Mouse (Mus musculus) T-helper 1 cell (primary cell): ENCODE measurements at regions not wholly inside any gene's neighbourhood (a gene's known extent, or its start where the extent isn't known, plus 50 kb on each side); places are given as distances from the start of the nearest gene placed in this dataset.

Experiments
- in situ Hi-C: fragments of 300-600 bp; cut with MboI, MseI; formaldehyde crosslinking; loops from one replicate; pipeline ENCODE4 v1.15.1; 2025; ENCODE audit warnings: high pct_unique_total_duplicates

GRCm38 (mm10) chr2:158909086-158909485 is 114.5 kb downstream of the Dhx35 start:
- in situ Hi-C loops, result no loop called here

DNA sequence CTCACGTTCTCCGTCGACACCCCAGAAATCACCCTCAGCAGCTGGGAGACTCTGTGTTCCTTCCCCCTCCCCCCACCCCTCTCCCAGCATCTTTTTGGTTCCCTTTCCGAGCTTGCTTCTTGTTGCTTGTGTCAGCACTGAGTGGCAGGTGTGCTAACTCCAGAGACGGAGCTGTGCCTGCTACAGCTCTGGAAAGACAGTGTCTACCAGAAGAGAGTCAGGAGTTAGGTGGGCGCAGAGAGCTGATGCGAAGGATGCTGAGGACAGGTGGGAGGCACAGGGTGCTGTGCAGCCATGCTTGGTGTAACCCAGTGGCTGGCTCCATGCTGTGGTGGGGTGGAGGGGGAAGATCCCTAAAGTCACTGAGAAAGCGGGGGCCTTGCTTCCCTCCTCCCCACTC is 115.7 kb downstream of the Dhx35 start:
- in situ Hi-C loops, result no loop called here

GRCm38 (mm10) chr2:158911191-158911590 is 116.6 kb downstream of the Dhx35 start:
- in situ Hi-C loops, result no loop called here

GRCm38 (mm10) chr2:158912631-158913258 is 118.1 kb downstream of the Dhx35 start:
- in situ Hi-C loops, result no loop called here

GRCm38 (mm10) chr2:158917398-158917797 is 122.8 kb downstream of the Dhx35 start:
- in situ Hi-C loops, result no loop called here

DNA sequence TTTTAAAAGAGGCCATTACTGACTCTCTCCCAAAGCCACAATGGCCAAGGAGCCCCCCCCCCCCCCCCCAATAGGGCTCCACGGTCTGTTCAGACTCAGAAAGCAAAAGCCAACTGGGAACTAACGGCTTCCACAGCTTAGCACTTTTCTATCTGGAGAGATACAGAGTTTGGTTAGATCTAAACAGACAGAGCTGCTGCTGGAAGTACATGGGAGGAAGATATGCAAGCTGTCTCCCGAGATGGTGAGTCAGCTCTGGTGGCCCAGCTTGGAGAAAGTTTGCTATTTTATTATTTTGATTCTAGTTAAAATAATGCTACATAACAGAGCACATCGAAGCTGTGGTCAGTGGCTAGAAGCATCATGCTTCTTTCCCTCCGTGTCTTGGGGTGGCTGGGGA is 123.7 kb downstream of the Dhx35 start:
- in situ Hi-C loops, result no loop called here

- in situ Hi-C loops, result no loop called here
Observed at GRCm38 (mm10) chr2:158921342-158922255, 127.0 kb downstream of the Dhx35 start.

DNA sequence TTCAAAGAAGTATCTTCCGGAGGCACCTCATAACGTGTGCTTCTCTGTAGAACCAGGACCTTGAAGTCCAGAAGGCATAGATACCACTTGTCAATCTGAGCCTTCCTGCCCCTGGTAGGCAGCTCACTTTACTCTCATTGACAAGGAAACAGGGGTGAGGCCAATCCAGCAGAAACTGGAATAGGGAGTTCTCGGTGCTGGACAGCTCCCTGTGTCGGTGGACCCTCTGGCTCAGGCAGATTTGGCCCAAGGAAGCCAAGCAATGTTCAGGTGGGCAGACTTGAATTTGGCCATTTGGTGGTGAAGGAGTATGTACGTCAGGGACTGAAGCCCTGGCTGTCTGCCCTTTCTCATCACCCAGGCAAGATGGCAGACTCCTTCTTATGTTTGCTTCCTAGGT is 128.2 kb downstream of the Dhx35 start:
- in situ Hi-C loops, result no loop called here

DNA sequence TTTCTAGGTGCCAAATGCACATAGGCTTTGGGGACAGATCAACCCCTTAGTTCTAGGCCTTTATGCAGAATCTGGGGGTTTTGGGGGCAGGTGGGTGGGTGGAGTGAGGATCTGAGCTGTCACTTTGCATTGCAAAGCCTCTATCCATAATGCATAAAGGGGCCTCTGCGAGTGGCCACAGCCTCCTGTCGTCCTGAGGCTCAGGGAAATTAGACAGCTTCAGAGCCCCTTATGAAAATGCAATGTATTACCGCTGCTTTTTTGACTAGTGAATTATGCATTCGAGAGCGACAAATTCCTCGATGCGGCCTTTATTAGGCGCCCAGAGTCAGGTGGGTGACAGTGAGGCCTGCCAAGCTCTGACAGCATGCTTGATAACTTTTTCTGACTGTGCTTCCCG is 134.9 kb downstream of the Dhx35 start:
- in situ Hi-C loops, result no loop called here

- in situ Hi-C loops, result no loop called here
Observed at GRCm38 (mm10) chr2:158937948-158938565, 143.4 kb downstream of the Dhx35 start.

- in situ Hi-C loops, result no loop called here
Observed at GRCm38 (mm10) chr2:158949418-158949817, 154.8 kb downstream of the Dhx35 start.

DNA sequence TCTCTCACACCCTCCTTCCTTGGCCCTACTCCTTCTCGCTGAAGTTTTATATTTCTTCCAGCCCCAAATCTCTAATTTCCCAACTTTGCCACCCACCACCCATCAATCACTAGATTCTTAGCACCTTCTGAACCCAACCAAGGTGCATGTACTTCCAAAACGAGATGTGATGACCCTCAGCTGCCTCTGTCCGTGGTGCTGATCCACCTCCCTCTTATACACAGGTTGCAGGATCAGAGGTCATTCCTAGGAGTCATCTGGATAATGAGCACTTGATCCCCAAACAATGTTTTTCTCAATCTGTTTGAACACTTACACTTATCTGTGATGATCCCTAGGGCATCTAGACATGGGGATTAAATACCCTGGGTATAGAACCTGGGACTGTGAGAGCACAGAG is 156.5 kb downstream of the Dhx35 start:
- in situ Hi-C loops, result no loop called here

DNA sequence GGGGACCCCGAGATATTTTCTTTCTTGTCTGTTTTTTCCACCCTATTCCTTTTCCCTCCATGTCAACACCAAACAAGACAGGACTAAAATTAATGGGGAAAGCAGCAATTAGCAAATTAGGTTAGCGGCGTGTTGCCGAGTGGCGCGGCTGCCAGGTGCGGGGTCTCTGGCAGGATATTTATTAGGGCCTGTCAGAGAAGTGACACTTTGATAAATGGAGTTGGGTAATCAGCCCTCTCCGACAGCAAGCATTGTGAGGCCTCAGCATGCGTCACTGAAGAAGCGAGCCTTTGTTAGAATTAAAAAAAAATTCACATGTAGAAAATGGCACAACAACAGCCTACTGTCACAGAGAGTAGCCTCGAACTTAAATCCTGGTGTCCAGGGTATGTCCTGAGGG is 162.3 kb downstream of the Dhx35 start:
- in situ Hi-C loops, result no loop called here

GRCm38 (mm10) chr2:158965003-158965665 is 170.5 kb downstream of the Dhx35 start:
- in situ Hi-C loops, result no loop called here

DNA sequence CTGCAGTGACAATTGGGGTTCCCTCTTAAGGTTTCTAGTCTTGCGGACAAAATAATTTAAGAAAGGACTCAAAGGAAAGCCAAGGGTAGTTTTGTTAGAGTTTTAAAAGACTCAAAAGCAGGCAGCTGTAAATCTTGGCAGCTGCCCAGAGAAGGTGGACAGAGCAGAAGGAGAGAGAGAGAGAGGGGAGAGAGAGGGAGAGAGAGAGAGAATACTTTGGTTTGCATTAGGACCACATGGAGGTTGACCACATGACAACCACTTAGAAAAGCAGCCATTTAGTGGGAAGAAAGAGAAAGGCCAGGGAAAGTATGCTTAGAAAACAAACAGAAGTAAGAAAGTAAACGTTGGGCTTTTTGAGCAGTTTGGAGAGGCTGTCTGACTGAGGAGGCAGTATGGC is 177.6 kb downstream of the Dhx35 start:
- in situ Hi-C loops, result no loop called here

- in situ Hi-C loops, result no loop called here
Observed at GRCm38 (mm10) chr2:158985529-158986148, 191.0 kb downstream of the Dhx35 start.

DNA sequence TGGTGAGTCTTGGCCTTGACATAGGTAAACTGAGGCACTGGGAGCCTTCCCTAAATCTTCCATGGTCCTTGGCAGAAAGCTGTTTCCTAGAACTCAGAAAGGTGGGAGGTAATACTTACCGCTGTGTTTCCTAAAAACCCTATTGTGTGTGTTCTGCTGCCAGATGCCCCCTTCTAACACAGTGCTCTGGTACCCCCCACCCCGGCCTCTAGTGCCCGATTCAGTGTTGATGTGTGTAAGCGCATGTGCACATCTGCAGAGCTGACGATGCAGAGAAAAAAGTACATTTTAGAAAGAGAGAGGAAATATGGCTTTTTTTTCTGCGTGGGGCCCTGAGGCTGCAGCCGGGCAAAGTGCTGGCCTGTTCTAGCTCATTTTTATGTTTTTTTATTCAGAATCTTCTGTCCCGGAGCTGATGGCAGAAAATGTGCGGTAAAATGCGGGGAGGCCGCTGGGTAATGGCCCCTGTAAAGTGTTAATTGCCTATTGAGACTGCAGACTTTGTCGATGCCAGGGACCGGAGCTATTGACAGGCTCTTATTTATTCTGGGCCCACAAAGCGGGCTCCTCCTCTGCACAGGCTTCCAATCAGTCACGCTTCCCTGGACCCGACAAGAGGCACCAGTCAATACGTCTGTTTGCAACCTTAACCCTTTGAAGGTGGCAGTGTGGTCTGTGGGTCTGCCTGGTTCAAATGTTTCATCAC is 208.0 kb downstream of the Dhx35 start:
- in situ Hi-C loops, result no loop called here

- in situ Hi-C loops, result no loop called here
Observed at GRCm38 (mm10) chr2:159003187-159003497, 208.5 kb downstream of the Dhx35 start.

GRCm38 (mm10) chr2:159004417-159004816 is 209.8 kb downstream of the Dhx35 start:
- in situ Hi-C loops, result no loop called here

DNA sequence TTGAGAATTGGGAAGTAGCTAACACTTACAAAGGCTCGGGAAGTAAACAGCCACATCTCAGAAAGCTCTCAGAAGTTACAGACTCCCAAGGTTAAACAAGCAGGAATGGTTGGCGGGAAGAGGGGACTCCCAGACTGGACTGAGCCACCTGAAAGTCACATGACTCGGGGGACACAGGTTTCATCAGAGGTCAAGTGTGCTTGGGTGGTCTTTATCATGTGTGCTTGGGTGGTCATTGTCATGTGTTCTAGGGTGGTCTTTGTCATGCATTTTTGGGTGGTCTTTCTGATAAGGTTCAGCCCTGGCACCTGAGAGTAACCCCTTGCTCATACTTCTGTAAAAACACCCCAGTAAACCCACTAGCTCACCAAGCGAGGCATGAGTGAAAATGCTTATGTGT is 218.1 kb downstream of the Dhx35 start:
- in situ Hi-C loops, result no loop called here

DNA sequence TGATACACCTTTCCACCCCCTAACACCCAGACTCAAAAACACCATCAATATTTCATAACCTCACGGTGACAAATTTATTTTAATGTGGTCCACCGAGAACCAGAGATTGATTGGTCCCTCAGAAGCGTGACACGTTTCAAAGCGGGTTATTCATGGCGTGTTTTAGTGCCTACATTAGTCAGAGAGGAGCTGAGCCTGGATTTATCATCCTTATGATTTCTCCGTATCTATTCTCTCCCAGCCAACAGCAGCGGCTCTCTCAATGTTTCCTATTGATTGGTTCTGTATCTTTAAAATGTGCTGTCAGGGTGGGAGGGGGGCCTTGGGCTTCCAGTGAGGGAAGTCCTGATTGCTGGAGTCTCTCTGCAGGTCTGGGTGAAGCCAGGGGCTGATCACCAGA is 219.9 kb downstream of the Dhx35 start:
- in situ Hi-C loops, result no loop called here
